Mouse (Mus musculus) embryonic facial prominence, embryonic 11.5 days (tissue): Measurements from ENCODE around the gene Mpp6. TPM values are rescaled to one million over a fixed set of nuclear protein-coding genes. Genes with fewer than 3 reads are reported as not detected.
A peak's percentile ranks its signal among the peaks of the same experiment; 100 is the strongest.

Experiments used
- ATAC-seq: fragments of 200-750 bp; cut with Nextera tagmentation; replicated peaks from 2 replicates; pipeline ENCODE4 v1.8.0; 2017; ENCODE audit warnings: low read depth; ENCODE audit not compliant: insufficient number of reproducible peaks, low FRiP score, low TSS enrichment
- DNase-seq: peaks from one replicate; pipeline ENCODE4 v3.0.0-alpha.2; 2015; ENCODE audit warnings: low spot score
- H3K27ac ChIP-seq: fragments of 300-500 bp; sonication (generic); replicated peaks from 2 replicates; pipeline ENCODE4 v1.5.1; 2014; ENCODE audit warnings: mild to moderate bottlenecking, low read depth, low read length, control low read depth
- H3K27me3 ChIP-seq: fragments of 300-500 bp; sonication (generic); 2 replicates; pipeline ENCODE4 v1.6.1; 2014; ENCODE audit warnings: mild to moderate bottlenecking, low read length, moderate library complexity, mixed read lengths; ENCODE audit not compliant: control insufficient read depth, insufficient read depth
- H3K36me3 ChIP-seq: fragments of 300-500 bp; sonication (generic); replicated peaks from 2 replicates; pipeline ENCODE4 v1.6.1; 2014; ENCODE audit warnings: low read depth, mild to moderate bottlenecking, low read length, moderate library complexity, mixed read lengths; ENCODE audit not compliant: control insufficient read depth, insufficient read depth
- H3K4me1 ChIP-seq: fragments of 300-500 bp; sonication (generic); 2 replicates; pipeline ENCODE4 v1.6.1; 2014; ENCODE audit warnings: low read length, mixed read lengths; ENCODE audit not compliant: control insufficient read depth, insufficient read depth
- H3K4me2 ChIP-seq: fragments of 300-500 bp; sonication (generic); 2 replicates; pipeline ENCODE4 v1.6.1; 2014; ENCODE audit warnings: low read depth, mild to moderate bottlenecking, control low read depth, low read length, moderate library complexity
- H3K4me3 ChIP-seq: fragments of 300-500 bp; sonication (generic); 2 replicates; pipeline ENCODE4 v1.5.1; 2014; ENCODE audit warnings: low read depth, low read length, control low read depth
- H3K9ac ChIP-seq: fragments of 300-500 bp; sonication (generic); replicated peaks from 2 replicates; pipeline ENCODE4 v1.6.1; 2014; ENCODE audit warnings: mild to moderate bottlenecking, control low read depth, low read length
- H3K9me3 ChIP-seq: fragments of 300-500 bp; sonication (generic); replicated peaks from 2 replicates; pipeline ENCODE4 v1.6.1; 2016; ENCODE audit warnings: mild to moderate bottlenecking, low read length, inconsistent platforms, mixed read lengths; ENCODE audit not compliant: control insufficient read depth
- WGBS: fragments of 180-500 bp; shearing (Covaris S2); extraction: QIAGEN DNeasy Blood & Tissue Kit; methylation state at CpG from one replicate; pipeline ENCODE4 v1.1.7; 2014; 5-methylcytosine and 5-hydroxymethylcytosine counted together
- polyA plus RNA-seq: library from polyadenylated mRNA; unstranded; fragments of >200 nt; fragmentation: Nextera tagmentation; extraction: Ambion mirVana; gene quantifications from 2 replicates; pipeline ENCODE4 v1.2.1, GENCODE M21; 2014

Gene Mpp6
- polyA plus RNA-seq, 1 experiment from 2014 or later, result 74.5 TPM

DNA sequence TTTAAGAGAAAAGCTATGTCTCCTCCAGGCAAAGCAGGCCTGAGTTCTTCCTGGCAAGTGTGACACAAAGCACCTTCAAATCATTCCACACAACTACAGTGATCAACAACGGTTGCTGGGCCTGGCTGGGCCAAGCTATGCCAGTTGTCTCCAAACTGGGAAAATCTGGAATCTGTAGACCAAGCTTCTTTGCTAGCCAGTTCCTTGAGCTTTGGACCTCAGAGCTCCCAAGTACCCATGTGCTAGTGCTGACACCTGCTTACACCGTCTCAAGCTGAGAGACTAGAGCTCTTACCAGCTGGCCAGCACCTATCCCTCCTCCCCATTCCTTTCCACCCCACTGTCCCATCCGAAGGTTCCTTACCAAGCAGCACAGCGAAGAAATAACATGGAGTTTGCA lies 105.9 kb downstream of the Mpp6 start:
- no peaks in the 10 kb centered on the region for H3K4me1 ChIP-seq
- WGBS, result 90% methylated on average over 4 of the region's 4 CpGs
- no peak overlapping the region for H3K27ac ChIP-seq
- DNase-seq (no peak), ATAC-seq (no peak)
- no peak overlapping the region for H3K4me2 ChIP-seq
- no peak overlapping the region for H3K4me3 ChIP-seq
- H3K27me3 ChIP-seq, result no peaks in the 10 kb centered on the region
- H3K9ac ChIP-seq, result no peak overlapping the region
- H3K9me3 ChIP-seq, result no peaks in the 10 kb centered on the region
- H3K36me3 ChIP-seq, result no peaks in the 10 kb centered on the region

DNA sequence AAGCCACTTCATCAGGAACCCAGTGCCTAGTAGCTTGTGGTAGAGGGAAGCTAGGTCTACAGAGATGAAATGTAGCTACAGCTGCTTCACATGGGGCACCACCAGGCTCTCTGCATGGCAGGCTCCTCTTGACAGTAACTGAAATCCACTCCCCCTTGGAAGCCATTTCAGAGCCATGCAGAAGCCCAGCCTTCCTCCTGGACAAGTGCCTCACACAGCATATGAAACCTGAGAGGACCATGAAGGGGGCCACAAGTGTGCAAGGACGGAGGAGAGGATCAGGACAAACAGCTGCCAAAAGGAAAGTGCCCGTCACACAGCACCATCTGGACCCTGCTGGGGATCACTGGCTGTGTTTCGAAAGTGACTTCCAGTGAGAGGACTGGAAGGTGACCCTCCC lies 108.6 kb downstream of the Mpp6 start:
- H3K27ac ChIP-seq, result no peak overlapping the region
- DNase-seq (no peak), ATAC-seq (no peak)
- no peak overlapping the region for H3K9ac ChIP-seq
- no peaks in the 10 kb centered on the region for H3K27me3 ChIP-seq
- no peaks in the 10 kb centered on the region for H3K4me1 ChIP-seq
- H3K4me3 ChIP-seq, result no peak overlapping the region
- H3K36me3 ChIP-seq, result no peaks in the 10 kb centered on the region
- H3K9me3 ChIP-seq, result no peaks in the 10 kb centered on the region
- no peak overlapping the region for H3K4me2 ChIP-seq
- 60% methylated on average over 3 of the region's 3 CpGs for WGBS

DNA sequence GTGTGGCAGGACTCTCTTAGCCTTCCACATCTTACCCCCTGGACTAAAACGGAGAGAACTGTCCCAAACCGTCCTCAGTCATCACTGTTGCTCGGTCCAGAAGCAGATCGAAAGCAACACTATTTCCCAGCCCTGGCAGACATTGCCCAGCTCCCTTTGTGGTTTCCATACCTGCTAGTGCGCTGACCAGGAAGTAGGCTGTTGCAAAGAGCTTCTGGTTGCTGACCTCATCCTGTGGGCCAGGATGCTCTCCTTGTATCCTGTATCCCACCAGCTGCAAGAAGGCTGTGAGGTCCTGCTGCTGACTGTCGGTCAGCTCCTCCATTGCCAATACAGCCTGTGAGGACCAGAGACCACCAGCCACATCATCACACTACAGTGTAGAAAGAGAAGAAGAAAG lies 109.0 kb downstream of the Mpp6 start:
- no peaks in the 10 kb centered on the region for H3K4me1 ChIP-seq
- ATAC-seq (no peak), DNase-seq (no peak)
- H3K4me3 ChIP-seq, result no peak overlapping the region
- H3K36me3 ChIP-seq, result no peaks in the 10 kb centered on the region
- H3K27me3 ChIP-seq, result no peaks in the 10 kb centered on the region
- no peak overlapping the region for H3K27ac ChIP-seq
- H3K9me3 ChIP-seq, result no peaks in the 10 kb centered on the region
- 90% methylated on average over 6 of the region's 6 CpGs for WGBS
- H3K9ac ChIP-seq, result no peak overlapping the region
- no peak overlapping the region for H3K4me2 ChIP-seq

DNA sequence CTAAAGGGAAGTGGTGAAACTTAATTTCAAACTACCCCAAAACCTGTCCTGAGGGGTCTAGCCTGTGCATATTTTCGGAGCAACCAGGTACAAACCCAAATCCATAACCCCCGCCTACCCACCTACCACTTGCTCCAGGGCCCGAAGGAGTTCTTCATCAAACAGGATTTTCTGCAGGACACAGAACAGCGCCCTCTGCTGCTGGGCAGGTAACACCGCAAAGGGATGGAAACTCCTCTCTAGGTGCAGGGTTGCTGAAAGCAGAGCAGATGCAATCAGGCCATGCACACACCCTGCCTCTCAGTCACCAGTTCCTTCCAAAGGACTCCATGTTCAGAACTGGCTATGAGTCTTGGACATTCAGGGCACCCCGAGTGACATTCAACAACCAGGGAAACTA lies 110.8 kb downstream of the Mpp6 start:
- Histone ChIP-seq H3K9me3 (no peaks in the 10 kb centered on the region), H3K4me1 (no peaks in the 10 kb centered on the region), H3K36me3 (no peaks in the 10 kb centered on the region), H3K27me3 (no peaks in the 10 kb centered on the region), H3K9ac (no peak overlapping the region), H3K27ac (no peak overlapping the region), H3K4me3 (no peak overlapping the region), H3K4me2 (no peak overlapping the region)
- 49% methylated on average over 6 of the region's 6 CpGs for WGBS
- DNase-seq, result peak; percentile 26
- no peak for ATAC-seq

DNA sequence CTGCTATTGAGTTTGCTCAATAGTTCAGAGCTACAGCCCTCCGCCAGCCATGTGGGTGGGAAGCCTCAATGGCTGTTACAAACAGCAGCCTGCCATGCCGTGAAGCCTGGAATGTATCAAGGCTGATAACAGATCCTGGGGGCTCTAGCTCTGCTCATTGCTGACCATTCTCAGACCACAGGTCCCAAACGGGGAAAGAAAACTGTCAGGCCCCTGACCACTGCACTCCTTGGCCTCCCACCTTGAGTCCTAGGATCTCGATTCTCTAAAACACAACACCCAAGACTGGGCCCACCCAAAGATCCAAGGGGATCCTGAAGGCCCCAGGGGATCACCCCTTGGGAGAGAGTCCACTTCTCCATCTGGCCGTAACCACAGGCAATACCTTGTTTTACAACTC lies 112.3 kb downstream of the Mpp6 start:
- no peak overlapping the region for H3K9ac ChIP-seq
- H3K36me3 ChIP-seq, result no peaks in the 10 kb centered on the region
- no peaks in the 10 kb centered on the region for H3K9me3 ChIP-seq
- no peaks in the 10 kb centered on the region for H3K27me3 ChIP-seq
- 70% methylated on average over 5 of the region's 5 CpGs for WGBS
- H3K27ac ChIP-seq, result no peak overlapping the region
- DNase-seq (no peak), ATAC-seq (no peak)
- no peaks in the 10 kb centered on the region for H3K4me1 ChIP-seq
- H3K4me2 ChIP-seq, result no peak overlapping the region
- H3K4me3 ChIP-seq, result no peak overlapping the region

DNA sequence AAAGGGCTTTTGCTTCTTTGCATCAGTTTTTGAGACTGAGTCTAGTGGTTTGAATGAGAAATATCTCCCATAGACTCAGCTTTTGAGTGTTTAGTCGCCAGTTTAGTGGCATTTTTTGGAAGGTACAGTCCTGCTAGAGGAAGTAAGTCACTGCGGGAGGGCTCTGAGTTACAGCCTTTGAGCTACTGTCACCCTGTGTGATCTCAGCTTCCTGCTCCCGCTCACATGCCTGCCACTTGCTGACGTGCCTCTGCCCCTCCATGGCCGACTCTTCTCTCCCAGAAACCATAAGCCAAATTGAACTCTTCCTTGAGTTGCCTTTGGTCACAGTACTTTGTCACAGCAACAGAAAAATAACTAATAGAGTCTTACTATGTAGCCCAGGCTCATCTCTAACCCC lies 112.9 kb downstream of the Mpp6 start:
- Histone ChIP-seq H3K4me3 (no peak overlapping the region), H3K9me3 (no peaks in the 10 kb centered on the region), H3K4me1 (no peaks in the 10 kb centered on the region), H3K36me3 (no peaks in the 10 kb centered on the region), H3K9ac (no peak overlapping the region), H3K4me2 (no peak overlapping the region), H3K27ac (no peak overlapping the region), H3K27me3 (no peaks in the 10 kb centered on the region)
- WGBS, result 76% methylated on average over 5 of the region's 5 CpGs
- no peak for ATAC-seq
- DNase-seq, result no peak

DNA sequence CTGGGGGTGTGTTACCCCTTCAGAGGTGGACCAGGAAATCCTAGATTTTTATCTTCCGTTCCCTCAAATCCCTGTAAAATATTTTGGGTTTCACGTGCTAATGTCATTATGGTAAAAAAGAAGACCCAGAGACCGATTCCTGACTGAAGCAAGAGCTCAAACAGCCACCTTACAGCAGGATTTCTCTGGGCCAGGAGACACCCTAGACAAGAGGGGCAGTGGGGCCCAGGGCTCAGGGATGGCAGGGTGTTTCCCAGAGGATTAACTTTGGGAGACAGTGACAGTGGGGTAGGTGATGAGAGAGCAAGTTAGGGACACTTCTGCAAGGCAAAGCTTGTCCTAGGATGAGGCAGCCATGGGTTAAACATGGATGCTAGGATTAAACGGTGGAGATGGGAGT lies 113.6 kb downstream of the Mpp6 start:
- Histone ChIP-seq H3K36me3 (no peaks in the 10 kb centered on the region), H3K4me2 (no peak overlapping the region), H3K4me3 (no peak overlapping the region), H3K4me1 (no peaks in the 10 kb centered on the region), H3K27ac (no peak overlapping the region), H3K9me3 (no peaks in the 10 kb centered on the region), H3K9ac (no peak overlapping the region), H3K27me3 (no peaks in the 10 kb centered on the region)
- DNase-seq, result no peak
- WGBS, result 85% methylated on average over 4 of the region's 4 CpGs
- no peak for ATAC-seq

DNA sequence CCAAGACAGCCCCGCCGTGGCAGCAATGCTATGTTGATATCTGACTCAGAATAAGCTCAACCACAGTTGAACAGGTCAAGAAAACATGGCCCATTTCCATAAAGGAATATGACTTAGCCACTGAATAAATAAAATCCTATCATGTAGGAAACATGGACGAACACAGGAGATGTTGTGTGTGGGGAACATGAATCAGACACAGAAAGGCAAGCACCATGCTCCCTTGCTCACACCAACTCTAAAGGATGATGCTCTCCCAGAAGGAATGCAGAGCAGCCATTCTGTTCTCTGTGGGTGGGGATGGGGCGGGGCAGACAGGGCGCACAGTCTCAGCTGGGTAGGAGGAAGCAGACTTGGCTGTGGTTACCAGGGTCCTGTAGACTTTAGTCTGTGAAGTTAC lies 115.2 kb downstream of the Mpp6 start:
- Histone ChIP-seq H3K27ac (no peak overlapping the region), H3K9ac (no peak overlapping the region), H3K27me3 (no peaks in the 10 kb centered on the region), H3K4me3 (no peak overlapping the region), H3K36me3 (no peaks in the 10 kb centered on the region), H3K4me2 (no peak overlapping the region), H3K9me3 (no peaks in the 10 kb centered on the region), H3K4me1 (no peaks in the 10 kb centered on the region)
- ATAC-seq, result no peak
- DNase-seq, result no peak
- 82% methylated on average over 5 of the region's 5 CpGs for WGBS

DNA sequence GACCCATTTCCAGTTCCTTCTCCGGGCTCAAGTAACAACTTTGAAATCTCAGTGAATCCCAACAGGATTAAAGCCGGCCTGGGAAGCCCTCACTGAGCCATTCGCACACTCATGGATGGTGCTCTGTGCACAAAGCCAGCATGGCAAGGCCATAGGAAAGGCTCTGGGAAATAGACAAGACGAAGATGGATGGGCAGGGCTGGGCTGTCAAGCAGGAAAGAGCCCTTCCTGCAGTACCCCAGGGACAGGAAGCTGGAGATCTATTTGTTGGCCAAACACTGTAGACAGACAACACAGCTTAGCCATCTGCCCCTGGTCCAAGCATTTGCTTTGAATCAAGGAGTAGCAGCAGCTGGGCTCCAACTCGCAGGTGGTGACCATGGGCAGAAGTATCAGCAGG lies 118.1 kb downstream of the Mpp6 start:
- WGBS, result 78% methylated on average over 5 of the region's 5 CpGs
- no peaks in the 10 kb centered on the region for H3K9me3 ChIP-seq
- no peaks in the 10 kb centered on the region for H3K36me3 ChIP-seq
- no peak overlapping the region for H3K9ac ChIP-seq
- no peak for DNase-seq
- no peak overlapping the region for H3K4me2 ChIP-seq
- no peak overlapping the region for H3K4me3 ChIP-seq
- no peaks in the 10 kb centered on the region for H3K27me3 ChIP-seq
- no peak for ATAC-seq
- no peaks in the 10 kb centered on the region for H3K4me1 ChIP-seq
- no peak overlapping the region for H3K27ac ChIP-seq
